Mouse (Mus musculus) myocyte (in vitro differentiated cells): ENCODE measurements around the gene Cwc25.

Source experiments
- CEBPB ChIP-seq: IDR thresholded peaks from 2 replicates; pipeline ENCODE4 v1.6.1; 2011; ENCODE audit warnings: mild to moderate bottlenecking, moderate library complexity; ENCODE audit not compliant: poor library complexity, insufficient read depth, severe bottlenecking
- E2F4 ChIP-seq: IDR thresholded peaks from one replicate; pipeline ENCODE4 v1.6.1; 2011; ENCODE audit warnings: mild to moderate bottlenecking, control low read depth, moderate library complexity; ENCODE audit not compliant: insufficient read depth
- MAX ChIP-seq: IDR thresholded peaks from one replicate; pipeline ENCODE4 v1.6.1; 2011; ENCODE audit warnings: low read depth, mild to moderate bottlenecking, control low read depth
- MYOD1 ChIP-seq, 3 experiments: IDR thresholded peaks; one replicate each; pipeline ENCODE4 v1.6.1; 2011; ENCODE audit warnings: control low read depth in 2 of 3, low read depth in 2 of 3, mild to moderate bottlenecking in 2 of 3, moderate library complexity in 1 of 3; ENCODE audit not compliant: insufficient read length in 2 of 3, control insufficient read depth in 1 of 3
- POLR2A ChIP-seq: IDR thresholded peaks from one replicate; pipeline ENCODE4 v1.6.1; 2011; ENCODE audit warnings: low read depth, mild to moderate bottlenecking, control low read depth, moderate library complexity; ENCODE audit not compliant: insufficient read length
- POLR2AphosphoS2 ChIP-seq: IDR thresholded peaks from one replicate; pipeline ENCODE4 v1.6.1; 2011; ENCODE audit warnings: low read depth, control low read depth; ENCODE audit not compliant: insufficient read length

GRCm38 (mm10) chr11:97717369-97718280, 48.7 kb downstream of the Cwc25 start:
- TF ChIP-seq E2F4 (no peak), MAX (no peak), MYOD1 (IDR thresholded peaks at IDR 0.05; ENCODE audit: control insufficient read depth in 1 of 3, insufficient read length in 2 of 3, low read depth in 2 of 3) (no peak), POLR2A (no peak), POLR2AphosphoS2 (no peak), CEBPB (no peak)
